Mouse (Mus musculus): ENCODE results near the gene Anapc5. TPM values are rescaled to one million over a fixed set of nuclear protein-coding genes. Genes with fewer than 3 reads are reported as not detected.

Gene Anapc5
- polyA plus RNA-seq (2015; fragmentation: Nextera tagmentation; extraction: Ambion mirVana) = 327 and 339 TPM in 2 replicates

DNA sequence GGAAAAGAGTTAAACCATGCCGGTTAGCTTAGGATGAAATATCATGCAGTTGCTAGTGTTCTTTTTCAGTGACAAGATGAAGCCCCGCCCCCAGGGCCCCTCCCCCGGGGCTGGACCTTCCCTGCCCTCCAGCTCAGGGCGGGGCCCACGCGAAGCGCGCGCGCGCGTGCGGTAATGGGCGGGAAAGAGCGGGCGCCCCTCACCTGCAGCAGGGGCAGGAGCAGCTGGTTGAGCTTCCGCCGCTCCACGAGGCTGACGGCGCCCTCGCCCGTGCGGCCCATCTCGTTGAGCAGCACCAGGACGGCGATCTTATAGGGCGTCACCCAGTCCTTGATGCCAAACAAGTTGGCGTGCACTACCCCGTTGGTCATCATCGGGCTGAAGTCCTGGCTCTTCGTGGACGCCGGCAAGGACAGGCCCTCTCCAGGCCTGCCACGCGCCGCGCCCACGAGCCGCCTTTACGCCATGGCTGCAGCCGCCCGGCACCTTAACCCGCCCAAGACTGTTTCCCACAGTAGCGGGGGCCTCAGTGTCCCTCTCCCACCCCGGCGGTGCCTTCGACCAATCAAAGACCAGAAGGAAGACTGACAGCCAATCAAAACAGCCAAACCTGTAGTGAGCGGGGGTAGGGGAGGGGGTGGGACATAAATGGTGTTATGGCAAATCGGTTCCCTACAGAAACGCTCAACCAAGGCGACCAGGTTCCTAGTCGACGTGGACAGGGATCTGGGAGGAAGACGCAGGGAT lies at the start of gene Anapc5:
Gene Anapc5, minus strand, starts transcription at position 563 of the 747 bp plus-strand sequence.
- Histone ChIP-seq H3K4me1 (ENCODE audit: control insufficient read depth, insufficient read depth, low read length) (peaks cover 10% of the 10 kb centered on the region), H3K27ac (ENCODE audit: low read length) (peak within 1 kb of the TSS; percentile 93), H3K9ac (ENCODE audit: low read length) (peak within 1 kb of the TSS; percentile 85), H3K9me3 (replicated peaks; ENCODE audit: control insufficient read depth, low read length) (no peaks in the 10 kb centered on the region), H3K27me3 (ENCODE audit: control insufficient read depth, insufficient read depth, low read length) (no peaks in the 10 kb centered on the region), H3K4me2 (ENCODE audit: low read depth, low read length) (peak within 1 kb of the TSS; percentile 64), H3K36me3 (ENCODE audit: control insufficient read depth, insufficient read depth) (peaks cover 28% of the 10 kb centered on the region), H3K4me3 (ENCODE audit: low read length) (peak within 1 kb of the TSS; percentile 71)
- ATAC-seq (replicated peaks; ENCODE audit: extremely low read depth, insufficient read depth, low FRiP score) = peak; percentile 99
- under 1% methylated on average over 55 of the region's 55 CpGs for WGBS

DNA sequence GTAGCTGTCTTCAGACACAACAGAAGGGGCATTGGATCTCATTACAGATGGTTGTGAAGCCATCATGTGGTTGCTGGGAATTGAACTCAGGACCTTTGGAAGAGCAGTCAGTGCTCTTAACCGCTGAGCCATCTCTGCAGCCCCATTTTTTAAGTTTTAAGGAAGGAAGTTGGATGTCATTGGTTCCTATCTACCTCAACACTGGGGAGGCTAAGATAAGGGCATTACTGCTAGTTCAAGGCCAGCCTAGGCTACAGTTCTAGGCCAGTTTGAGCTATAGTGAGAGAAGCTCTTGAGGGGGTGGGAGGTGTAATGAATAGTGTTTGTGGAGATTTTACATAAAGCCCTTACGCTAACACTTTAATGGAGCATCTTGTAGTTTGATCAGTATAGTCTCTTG lies 41.9 kb upstream of the Anapc5 start:
- Histone ChIP-seq H3K4me2 (ENCODE audit: low read depth, low read length) (no peak overlapping the region), H3K9me3 (replicated peaks; ENCODE audit: control insufficient read depth, low read length) (no peaks in the 10 kb centered on the region), H3K36me3 (ENCODE audit: control insufficient read depth, insufficient read depth) (peaks cover 46% of the 10 kb centered on the region), H3K27ac (ENCODE audit: low read length) (no peak overlapping the region), H3K4me3 (ENCODE audit: low read length) (no peak overlapping the region), H3K27me3 (ENCODE audit: control insufficient read depth, insufficient read depth, low read length) (no peaks in the 10 kb centered on the region), H3K4me1 (ENCODE audit: control insufficient read depth, insufficient read depth, low read length) (no peaks in the 10 kb centered on the region), H3K9ac (ENCODE audit: low read length) (no peak overlapping the region)
- ATAC-seq (replicated peaks; ENCODE audit: extremely low read depth, insufficient read depth, low FRiP score) = no peak
- 93% methylated on average over 2 of the region's 2 CpGs for WGBS

DNA sequence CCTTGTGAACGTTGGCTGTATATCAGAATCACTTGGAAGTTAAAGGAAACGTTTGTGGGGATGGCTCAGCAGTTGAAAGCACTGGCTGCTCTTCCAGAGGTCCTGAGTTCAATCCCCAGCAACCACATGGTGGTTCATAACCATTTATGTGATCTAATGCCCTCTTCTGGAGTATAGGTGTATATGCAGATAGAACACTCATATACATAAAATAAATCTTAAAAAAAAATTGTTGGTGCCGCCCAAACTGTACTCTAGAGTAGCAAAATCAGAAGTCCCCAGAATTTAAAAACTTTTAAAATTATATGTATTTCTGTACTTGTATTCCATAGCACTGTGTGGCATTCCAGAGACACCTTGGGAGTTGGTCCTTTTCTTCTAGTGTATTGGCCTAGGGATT lies 34.7 kb upstream of the Anapc5 start:
- H3K27ac ChIP-seq (ENCODE audit: low read length) = no peak overlapping the region
- 80% methylated on average over 3 of the region's 3 CpGs for WGBS
- ATAC-seq (replicated peaks; ENCODE audit: extremely low read depth, insufficient read depth, low FRiP score) = no peak

DNA sequence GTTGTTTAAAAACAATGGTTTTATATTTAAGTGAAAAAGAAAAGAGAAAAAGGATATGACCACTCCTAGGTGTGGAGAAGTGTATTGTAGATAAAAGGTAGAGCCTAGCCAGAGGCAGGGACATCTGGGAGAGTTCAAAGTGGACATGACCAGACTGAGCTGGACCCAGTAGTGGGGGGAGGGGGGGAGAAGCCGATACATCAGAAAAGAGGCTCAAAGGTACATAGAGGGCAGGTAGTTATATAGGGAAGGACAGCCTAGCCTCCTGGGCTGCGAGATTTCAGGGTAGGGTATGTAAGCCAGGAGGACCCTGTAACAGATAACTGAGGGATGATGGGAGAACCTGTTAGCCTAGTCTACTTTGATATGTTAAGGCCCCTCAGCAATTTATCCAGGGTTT lies 31.5 kb upstream of the Anapc5 start:
- Histone ChIP-seq H3K9me3 (replicated peaks; ENCODE audit: control insufficient read depth, low read length) (no peaks in the 10 kb centered on the region), H3K4me2 (ENCODE audit: low read depth, low read length) (no peak overlapping the region), H3K27ac (ENCODE audit: low read length) (no peak overlapping the region), H3K27me3 (ENCODE audit: control insufficient read depth, insufficient read depth, low read length) (no peaks in the 10 kb centered on the region), H3K4me1 (ENCODE audit: control insufficient read depth, insufficient read depth, low read length) (peaks cover 14% of the 10 kb centered on the region), H3K4me3 (ENCODE audit: low read length) (no peak overlapping the region), H3K9ac (ENCODE audit: low read length) (no peak overlapping the region), H3K36me3 (ENCODE audit: control insufficient read depth, insufficient read depth) (no peaks in the 10 kb centered on the region)
- no peak for ATAC-seq (replicated peaks; ENCODE audit: extremely low read depth, insufficient read depth, low FRiP score)
- WGBS = 57% methylated on average over 2 of the region's 2 CpGs

More for the DNA sequence above, 34.7 kb upstream of the Anapc5 start:
- Histone ChIP-seq H3K4me2 (ENCODE audit: low read depth, low read length) (no peak overlapping the region), H3K4me1 (ENCODE audit: control insufficient read depth, insufficient read depth, low read length) (peaks cover 8% of the 10 kb centered on the region), H3K9me3 (replicated peaks; ENCODE audit: control insufficient read depth, low read length) (no peaks in the 10 kb centered on the region), H3K4me3 (ENCODE audit: low read length) (no peak overlapping the region), H3K27me3 (ENCODE audit: control insufficient read depth, insufficient read depth, low read length) (no peaks in the 10 kb centered on the region), H3K36me3 (ENCODE audit: control insufficient read depth, insufficient read depth) (peaks cover 3% of the 10 kb centered on the region; the same call in 1 of the 2 replicates), H3K9ac (ENCODE audit: low read length) (no peak overlapping the region)

DNA sequence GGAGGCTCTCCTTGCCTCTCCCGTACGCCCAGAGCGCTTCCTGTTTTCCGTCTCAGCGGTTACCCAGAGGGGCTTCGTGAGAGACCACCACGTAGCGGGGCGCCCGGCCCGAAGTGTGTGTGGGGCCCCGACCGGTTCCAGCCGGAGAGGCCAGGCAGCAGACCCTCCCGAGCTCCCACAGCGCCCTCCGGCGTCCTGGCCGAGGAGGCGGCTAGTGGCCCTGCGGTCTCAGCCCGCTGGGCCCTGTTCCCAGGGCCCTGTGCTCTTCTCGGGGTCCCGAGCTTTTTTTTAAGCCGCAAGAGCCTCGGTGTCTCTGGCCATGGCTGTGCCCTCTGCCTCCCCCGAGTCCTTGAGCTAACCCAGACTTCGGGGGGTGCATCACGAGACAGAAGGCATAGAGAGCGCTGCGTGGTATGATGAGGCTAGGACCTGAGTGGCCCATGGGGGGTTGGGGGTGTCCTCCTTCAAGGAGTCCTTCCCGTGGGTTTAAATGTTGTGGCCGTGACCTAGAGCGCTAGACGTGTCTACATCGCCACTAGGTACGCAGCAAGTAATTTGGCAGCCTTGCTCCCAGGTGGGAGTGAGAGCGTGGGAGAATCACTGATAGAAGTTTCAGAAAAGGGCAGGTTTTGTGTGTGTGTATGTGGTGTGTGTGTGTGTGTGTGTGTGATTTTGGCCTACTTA lies 29.3 kb upstream of the Anapc5 start:
- Histone ChIP-seq H3K36me3 (ENCODE audit: control insufficient read depth, insufficient read depth) (no peaks in the 10 kb centered on the region), H3K4me1 (ENCODE audit: control insufficient read depth, insufficient read depth, low read length) (peaks cover 14% of the 10 kb centered on the region), H3K4me3 (ENCODE audit: low read length) (peak overlapping the region; percentile 71), H3K27ac (ENCODE audit: low read length) (peak overlapping the region; percentile 90), H3K4me2 (ENCODE audit: low read depth, low read length) (peak overlapping the region; percentile 75), H3K9me3 (replicated peaks; ENCODE audit: control insufficient read depth, low read length) (no peaks in the 10 kb centered on the region), H3K9ac (ENCODE audit: low read length) (peak overlapping the region; percentile 91), H3K27me3 (ENCODE audit: control insufficient read depth, insufficient read depth, low read length) (no peaks in the 10 kb centered on the region)
- WGBS = under 1% methylated on average over 38 of the region's 38 CpGs
- peak; percentile 68 for ATAC-seq (replicated peaks; ENCODE audit: extremely low read depth, insufficient read depth, low FRiP score)

DNA sequence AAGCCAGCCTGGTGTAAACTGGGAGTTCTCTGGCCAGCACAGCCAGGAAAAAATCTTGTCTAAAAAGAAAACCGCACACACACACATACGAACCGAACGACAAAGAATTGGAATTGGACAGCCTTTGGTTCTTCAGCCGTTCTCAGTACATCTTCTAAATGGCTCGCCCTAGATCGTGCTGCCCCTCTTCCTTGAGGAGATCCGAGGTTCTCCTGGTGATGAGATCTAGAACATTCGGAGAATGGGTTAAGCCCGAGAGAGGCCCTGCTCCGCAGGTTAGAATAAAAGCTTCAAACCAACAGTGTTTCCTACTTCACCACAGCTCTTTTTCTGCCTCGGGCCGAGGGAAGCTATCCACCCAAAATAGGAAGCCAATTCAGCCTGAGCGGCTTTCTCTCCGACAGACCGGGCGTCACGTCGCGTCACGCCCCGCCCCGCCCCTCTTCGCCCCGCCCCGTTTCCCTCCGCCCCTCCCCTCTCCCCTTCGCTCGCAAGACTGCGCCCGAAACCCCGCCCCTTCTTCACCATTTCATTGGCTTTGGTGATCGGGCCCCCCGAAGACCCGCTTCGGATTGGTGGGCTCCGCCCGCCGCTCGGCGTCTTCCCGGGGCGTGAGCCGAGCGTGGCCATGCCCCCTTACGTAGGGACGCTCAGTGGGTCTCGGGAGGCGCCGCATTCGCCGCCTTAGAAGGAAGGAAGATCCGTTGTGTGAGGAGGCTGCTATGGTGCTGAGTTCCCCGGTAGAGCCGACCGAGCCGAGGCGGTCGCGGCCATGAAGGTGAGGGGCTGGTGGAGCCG lies 28.6 kb upstream of the Anapc5 start, which contains the start of gene Rnf34:
Gene Rnf34, plus strand, starts transcription at position 528 of the 798 bp plus-strand sequence.
- under 1% methylated on average over 61 of the region's 61 CpGs for WGBS
- ATAC-seq (replicated peaks; ENCODE audit: extremely low read depth, insufficient read depth, low FRiP score) = peak; percentile 100
- H3K36me3 ChIP-seq (ENCODE audit: control insufficient read depth, insufficient read depth) = no peaks in the 10 kb centered on the region
- H3K27ac ChIP-seq (ENCODE audit: low read length) = peak within 1 kb of the TSS; percentile 90
- H3K27me3 ChIP-seq (ENCODE audit: control insufficient read depth, insufficient read depth, low read length) = no peaks in the 10 kb centered on the region
- peaks cover 14% of the 10 kb centered on the region for H3K4me1 ChIP-seq (ENCODE audit: control insufficient read depth, insufficient read depth, low read length)
- peak within 1 kb of the TSS; percentile 91 for H3K9ac ChIP-seq (ENCODE audit: low read length)
- no peaks in the 10 kb centered on the region for H3K9me3 ChIP-seq (replicated peaks; ENCODE audit: control insufficient read depth, low read length)
- peak within 1 kb of the TSS; percentile 80 for H3K4me2 ChIP-seq (ENCODE audit: low read depth, low read length)
- H3K4me3 ChIP-seq (ENCODE audit: low read length) = peak within 1 kb of the TSS; percentile 71

DNA sequence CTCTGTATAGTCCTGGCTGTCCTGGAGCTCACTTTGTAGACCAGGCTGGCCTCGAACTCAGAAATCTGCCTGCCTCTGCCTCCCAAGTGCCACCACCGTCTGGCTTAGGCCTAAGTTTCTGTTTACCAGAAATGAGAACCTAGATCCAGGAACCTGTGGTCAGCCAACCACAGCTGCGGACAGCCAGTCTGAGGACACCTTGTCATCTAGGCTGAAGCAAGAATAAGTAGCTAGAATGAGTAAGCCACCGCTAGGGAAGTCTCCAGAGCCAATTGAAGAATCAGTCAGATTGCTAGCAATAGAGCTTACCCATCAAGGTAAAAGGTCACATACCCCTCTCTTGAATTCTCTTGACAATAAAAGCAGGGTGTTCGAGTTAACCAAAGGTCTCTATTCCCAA lies 22.7 kb upstream of the Anapc5 start:
- no peak for ATAC-seq (replicated peaks; ENCODE audit: extremely low read depth, insufficient read depth, low FRiP score)
- Histone ChIP-seq H3K9ac (ENCODE audit: low read length) (no peak overlapping the region), H3K9me3 (replicated peaks; ENCODE audit: control insufficient read depth, low read length) (no peaks in the 10 kb centered on the region), H3K4me3 (ENCODE audit: low read length) (no peak overlapping the region), H3K27me3 (ENCODE audit: control insufficient read depth, insufficient read depth, low read length) (no peaks in the 10 kb centered on the region), H3K27ac (ENCODE audit: low read length) (no peak overlapping the region), H3K36me3 (ENCODE audit: control insufficient read depth, insufficient read depth) (no peaks in the 10 kb centered on the region), H3K4me1 (ENCODE audit: control insufficient read depth, insufficient read depth, low read length) (no peaks in the 10 kb centered on the region), H3K4me2 (ENCODE audit: low read depth, low read length) (no peak overlapping the region)
- 77% methylated on average over 5 of the region's 5 CpGs for WGBS

DNA sequence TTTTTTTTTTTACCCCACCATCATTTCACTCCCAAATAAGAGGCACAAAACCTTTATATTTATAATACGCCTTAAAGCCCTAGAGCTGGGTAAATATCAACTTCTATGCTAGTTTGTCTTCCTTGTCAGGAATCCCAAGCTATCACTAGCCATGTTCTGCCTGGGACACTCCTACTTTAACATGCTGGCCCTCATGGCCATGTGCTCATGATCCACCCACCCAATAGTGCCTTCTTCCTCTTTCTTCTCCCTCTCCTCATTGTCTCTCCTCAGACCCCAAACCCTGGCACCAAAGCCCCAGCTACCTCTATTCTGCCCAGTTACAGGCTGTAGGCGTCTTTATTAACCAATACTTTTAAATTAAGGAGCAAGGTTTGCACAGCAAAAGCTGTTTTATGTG lies 20.0 kb upstream of the Anapc5 start:
- Histone ChIP-seq H3K27me3 (ENCODE audit: control insufficient read depth, insufficient read depth, low read length) (no peaks in the 10 kb centered on the region), H3K4me1 (ENCODE audit: control insufficient read depth, insufficient read depth, low read length) (no peaks in the 10 kb centered on the region), H3K27ac (ENCODE audit: low read length) (no peak overlapping the region), H3K9me3 (replicated peaks; ENCODE audit: control insufficient read depth, low read length) (no peaks in the 10 kb centered on the region), H3K4me2 (ENCODE audit: low read depth, low read length) (no peak overlapping the region), H3K9ac (ENCODE audit: low read length) (no peak overlapping the region), H3K36me3 (ENCODE audit: control insufficient read depth, insufficient read depth) (no peaks in the 10 kb centered on the region), H3K4me3 (ENCODE audit: low read length) (no peak overlapping the region)
- ATAC-seq (replicated peaks; ENCODE audit: extremely low read depth, insufficient read depth, low FRiP score) = no peak
- 81% methylated on average over 2 of the region's 2 CpGs for WGBS
